Mouse (Mus musculus): ENCODE measurements at regions not wholly inside any gene's neighbourhood (a gene's known extent, or its start where the extent isn't known, plus 50 kb on each side); places are given as distances from the start of the nearest gene placed in this dataset.

DNA sequence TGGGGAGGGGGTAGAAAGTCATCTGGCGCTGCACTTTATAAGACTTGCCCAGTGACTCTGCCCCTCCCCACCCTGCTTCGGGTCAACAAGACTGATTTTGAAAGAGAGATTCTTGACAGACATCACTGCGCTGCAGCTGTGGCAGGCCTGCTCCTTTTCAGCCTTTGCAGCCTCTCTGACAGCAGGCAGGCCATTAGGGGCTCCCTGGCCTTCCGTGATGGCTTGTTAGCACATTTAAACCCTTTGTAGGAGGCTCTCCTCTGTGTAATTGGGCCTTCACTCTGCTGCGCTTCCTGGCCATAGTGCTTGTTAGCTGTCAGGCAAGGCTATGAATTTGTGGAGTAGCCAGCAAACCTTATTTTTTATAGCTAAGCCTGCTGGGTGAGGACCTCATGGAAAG, 232.3 kb upstream of the Wscd1 start:
- Histone ChIP-seq H3K79me2 (ENCODE audit: control insufficient read depth, insufficient read depth, low read length) (no peaks in the 10 kb centered on the region), H3K27me3 (ENCODE audit: control insufficient read depth, insufficient read depth, low read length) (no peaks in the 10 kb centered on the region), H3K4me3 (ENCODE audit: insufficient read depth, low read depth, low read length) (no peak overlapping the region), H3K4me1 (ENCODE audit: control insufficient read depth, insufficient read depth, low read length) (no peaks in the 10 kb centered on the region), H3K36me3 (ENCODE audit: control insufficient read depth, insufficient read depth, low read length) (no peaks in the 10 kb centered on the region), H3K9ac (ENCODE audit: low read depth, low read length) (no peak overlapping the region), H3K27ac (replicated peaks; ENCODE audit: insufficient read depth, low read depth, low read length) (no peak overlapping the region)
- DNase-seq (ENCODE audit: extremely low read depth, low read depth, low spot score), result no peak
- TF ChIP-seq CTCF (IDR thresholded peaks at IDR 0.05; ENCODE audit: low read depth, low read length), result no peak
- TF ChIP-seq POLR2A (IDR thresholded peaks at IDR 0.05; ENCODE audit: extremely low read depth, insufficient read depth, low read length), result no peak
- WGBS, result 60% methylated on average over 5 of the region's 5 CpGs

DNA sequence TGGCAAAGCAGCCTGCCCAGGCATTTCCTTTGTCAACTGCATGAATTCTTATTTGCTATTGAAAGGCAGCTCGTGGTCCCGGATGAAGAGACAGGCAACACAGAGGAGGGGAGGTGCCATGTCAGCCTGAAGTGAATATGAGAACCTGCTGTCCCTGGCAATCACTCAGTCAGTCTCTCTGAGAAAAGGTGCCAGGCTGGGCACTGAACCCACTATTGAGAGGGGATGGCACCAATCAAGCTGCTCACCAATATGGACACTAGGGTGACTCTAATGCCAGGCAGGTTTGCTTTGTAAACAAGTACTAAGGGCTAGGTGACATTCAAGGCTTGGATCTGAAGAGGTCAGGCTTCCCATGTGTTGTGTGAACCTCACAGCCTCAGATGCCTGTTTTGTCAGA, 222.0 kb upstream of the Wscd1 start:
- H3K27ac ChIP-seq (replicated peaks; ENCODE audit: insufficient read depth, low read depth, low read length), result no peak overlapping the region
- TF ChIP-seq CTCF (IDR thresholded peaks at IDR 0.05; ENCODE audit: low read depth, low read length), result no peak
- TF ChIP-seq POLR2A (IDR thresholded peaks at IDR 0.05; ENCODE audit: extremely low read depth, insufficient read depth, low read length), result no peak
- H3K4me3 ChIP-seq (ENCODE audit: insufficient read depth, low read depth, low read length), result no peak overlapping the region
- H3K4me1 ChIP-seq (ENCODE audit: control insufficient read depth, insufficient read depth, low read length), result no peaks in the 10 kb centered on the region
- 84% methylated on average over 2 of the region's 2 CpGs for WGBS
- no peak for DNase-seq (ENCODE audit: extremely low read depth, low read depth, low spot score)
- H3K27me3 ChIP-seq (ENCODE audit: control insufficient read depth, insufficient read depth, low read length), result 0 out of 2 replicates have a peak, but pooled peaks cover 3% of the 10 kb centered on the region
- H3K36me3 ChIP-seq (ENCODE audit: control insufficient read depth, insufficient read depth, low read length), result no peaks in the 10 kb centered on the region
- no peak overlapping the region for H3K9ac ChIP-seq (ENCODE audit: low read depth, low read length)
- no peaks in the 10 kb centered on the region for H3K79me2 ChIP-seq (ENCODE audit: control insufficient read depth, insufficient read depth, low read length)

DNA sequence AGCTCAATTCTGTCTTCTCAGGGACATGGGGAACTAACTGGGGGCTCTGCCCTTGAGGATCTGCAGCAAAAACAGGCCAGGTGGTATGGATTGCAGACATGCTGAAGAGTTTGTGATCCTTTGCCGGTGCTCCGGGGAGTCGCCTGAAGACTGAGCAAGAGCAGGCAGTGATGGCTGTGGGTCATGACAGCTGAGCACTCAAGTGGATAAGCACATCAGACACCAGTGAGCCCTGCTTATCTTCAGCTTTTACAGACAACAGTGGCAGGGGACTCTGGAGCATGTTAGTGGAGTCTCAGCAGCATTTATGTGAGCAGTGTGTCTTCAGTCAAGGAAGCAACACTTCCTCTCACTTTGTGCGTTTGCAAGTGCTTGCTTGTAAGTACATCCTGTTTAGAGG, 221.1 kb upstream of the Wscd1 start:
- no peak for DNase-seq (ENCODE audit: extremely low read depth, low read depth, low spot score)
- Histone ChIP-seq H3K27ac (replicated peaks; ENCODE audit: insufficient read depth, low read depth, low read length) (no peak overlapping the region), H3K4me3 (ENCODE audit: insufficient read depth, low read depth, low read length) (no peak overlapping the region), H3K9ac (ENCODE audit: low read depth, low read length) (no peak overlapping the region), H3K36me3 (ENCODE audit: control insufficient read depth, insufficient read depth, low read length) (no peaks in the 10 kb centered on the region), H3K4me1 (ENCODE audit: control insufficient read depth, insufficient read depth, low read length) (no peaks in the 10 kb centered on the region), H3K79me2 (ENCODE audit: control insufficient read depth, insufficient read depth, low read length) (no peaks in the 10 kb centered on the region), H3K27me3 (ENCODE audit: control insufficient read depth, insufficient read depth, low read length) (0 out of 2 replicates have a peak, but pooled peaks cover 3% of the 10 kb centered on the region)
- no peak for TF ChIP-seq POLR2A (IDR thresholded peaks at IDR 0.05; ENCODE audit: extremely low read depth, insufficient read depth, low read length)
- no peak for TF ChIP-seq CTCF (IDR thresholded peaks at IDR 0.05; ENCODE audit: low read depth, low read length)
- 84% methylated on average over 4 of the region's 4 CpGs for WGBS

DNA sequence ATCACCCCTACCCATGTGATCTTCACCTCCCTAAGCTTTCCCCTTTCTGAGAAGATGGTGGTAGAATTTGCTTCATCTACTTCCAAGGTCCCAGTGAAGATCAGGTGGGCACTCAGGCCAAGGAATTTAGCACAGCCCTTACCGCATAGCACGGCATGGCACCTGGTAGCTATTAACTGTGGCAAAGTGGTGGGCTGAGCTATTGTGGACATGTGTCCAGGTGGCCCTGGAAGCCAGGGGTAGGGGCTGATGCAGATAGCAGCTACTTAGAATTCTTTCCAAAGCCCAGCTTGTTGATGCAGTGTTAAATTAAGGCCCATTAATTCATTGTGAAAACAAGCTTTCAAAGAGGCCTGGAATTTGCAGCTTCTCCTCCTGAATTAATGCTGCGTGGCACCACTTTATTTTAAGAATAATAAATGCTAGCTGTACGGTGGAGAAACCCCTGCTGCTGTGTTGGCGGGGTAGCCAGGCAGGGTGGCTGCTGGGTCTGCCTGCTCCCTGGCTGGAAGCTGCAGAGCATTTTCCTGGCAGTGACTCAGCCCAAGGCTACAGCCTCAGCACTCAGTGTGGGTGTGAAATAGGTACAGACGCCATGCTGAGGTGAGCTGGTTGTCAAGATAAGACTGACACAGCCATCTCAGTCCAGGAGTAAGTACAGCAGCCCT, 208.4 kb upstream of the Wscd1 start:
- Histone ChIP-seq H3K27ac (replicated peaks; ENCODE audit: insufficient read depth, low read depth, low read length) (no peak overlapping the region), H3K4me3 (ENCODE audit: insufficient read depth, low read depth, low read length) (no peak overlapping the region), H3K27me3 (ENCODE audit: control insufficient read depth, insufficient read depth, low read length) (no peaks in the 10 kb centered on the region), H3K9ac (ENCODE audit: low read depth, low read length) (no peak overlapping the region), H3K79me2 (ENCODE audit: control insufficient read depth, insufficient read depth, low read length) (no peaks in the 10 kb centered on the region), H3K4me1 (ENCODE audit: control insufficient read depth, insufficient read depth, low read length) (no peaks in the 10 kb centered on the region), H3K36me3 (ENCODE audit: control insufficient read depth, insufficient read depth, low read length) (no peaks in the 10 kb centered on the region)
- no peak for DNase-seq (ENCODE audit: extremely low read depth, low read depth, low spot score)
- TF ChIP-seq POLR2A (IDR thresholded peaks at IDR 0.05; ENCODE audit: extremely low read depth, insufficient read depth, low read length) (no peak), CTCF (IDR thresholded peaks at IDR 0.05; ENCODE audit: low read depth, low read length) (no peak)
- WGBS, result 52% methylated on average over 6 of the region's 6 CpGs

DNA sequence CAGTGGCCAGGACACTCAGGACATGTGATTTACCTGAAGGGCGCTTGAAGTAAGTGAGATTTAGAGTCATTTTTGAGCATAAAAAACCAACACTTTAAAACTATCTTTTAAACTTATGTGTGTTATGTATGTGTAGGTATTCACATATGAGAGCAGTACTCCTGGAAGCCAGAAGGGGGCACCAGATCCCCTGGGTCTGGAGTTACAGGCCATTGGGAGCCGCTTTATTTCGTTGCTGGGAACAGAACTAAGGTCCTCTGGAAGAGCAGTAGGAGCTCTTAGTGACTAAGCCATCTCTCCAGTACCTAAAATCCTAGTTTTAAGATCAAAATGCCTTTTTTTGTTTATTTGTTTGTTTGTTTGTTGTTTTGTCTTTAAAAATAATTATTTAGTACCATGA, 192.3 kb upstream of the Wscd1 start:
- no peak for DNase-seq (ENCODE audit: extremely low read depth, low read depth, low spot score)
- no peaks in the 10 kb centered on the region for H3K36me3 ChIP-seq (ENCODE audit: control insufficient read depth, insufficient read depth, low read length)
- H3K4me1 ChIP-seq (ENCODE audit: control insufficient read depth, insufficient read depth, low read length), result no peaks in the 10 kb centered on the region
- H3K79me2 ChIP-seq (ENCODE audit: control insufficient read depth, insufficient read depth, low read length), result no peaks in the 10 kb centered on the region
- H3K4me3 ChIP-seq (ENCODE audit: insufficient read depth, low read depth, low read length), result no peak overlapping the region
- 84% methylated on average over 3 of the region's 3 CpGs for WGBS
- H3K9ac ChIP-seq (ENCODE audit: low read depth, low read length), result no peak overlapping the region
- TF ChIP-seq CTCF (IDR thresholded peaks at IDR 0.05; ENCODE audit: low read depth, low read length) (no peak), POLR2A (IDR thresholded peaks at IDR 0.05; ENCODE audit: extremely low read depth, insufficient read depth, low read length) (no peak)
- H3K27me3 ChIP-seq (ENCODE audit: control insufficient read depth, insufficient read depth, low read length), result no peaks in the 10 kb centered on the region
- no peak overlapping the region for H3K27ac ChIP-seq (replicated peaks; ENCODE audit: insufficient read depth, low read depth, low read length)

DNA sequence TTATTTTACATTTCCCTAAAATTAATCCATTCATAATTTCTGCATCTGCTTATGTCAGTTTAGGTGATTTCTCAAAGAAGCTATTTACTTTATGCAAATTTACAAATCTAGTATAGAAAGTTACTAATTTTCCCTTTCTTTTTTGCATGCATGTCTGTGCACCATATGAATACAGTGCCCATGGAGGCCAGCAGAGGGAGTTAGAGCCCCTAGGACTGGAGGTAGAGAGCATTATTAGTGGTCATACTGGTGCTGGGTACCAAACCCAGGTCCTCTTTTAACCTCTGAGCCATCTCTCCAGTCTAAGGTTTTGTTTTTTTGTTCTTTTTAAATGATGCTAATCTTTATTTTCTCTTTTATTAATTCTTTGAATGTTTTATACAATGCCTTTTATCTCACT, 184.9 kb upstream of the Wscd1 start:
- no peaks in the 10 kb centered on the region for H3K4me1 ChIP-seq (ENCODE audit: control insufficient read depth, insufficient read depth, low read length)
- no peak for TF ChIP-seq CTCF (IDR thresholded peaks at IDR 0.05; ENCODE audit: low read depth, low read length)
- no peak for DNase-seq (ENCODE audit: extremely low read depth, low read depth, low spot score)
- no peaks in the 10 kb centered on the region for H3K79me2 ChIP-seq (ENCODE audit: control insufficient read depth, insufficient read depth, low read length)
- no peak overlapping the region for H3K4me3 ChIP-seq (ENCODE audit: insufficient read depth, low read depth, low read length)
- H3K27me3 ChIP-seq (ENCODE audit: control insufficient read depth, insufficient read depth, low read length), result no peaks in the 10 kb centered on the region
- no peak overlapping the region for H3K9ac ChIP-seq (ENCODE audit: low read depth, low read length)
- H3K27ac ChIP-seq (replicated peaks; ENCODE audit: insufficient read depth, low read depth, low read length), result no peak overlapping the region
- no peaks in the 10 kb centered on the region for H3K36me3 ChIP-seq (ENCODE audit: control insufficient read depth, insufficient read depth, low read length)

Data from liver, adult 2 months (tissue).